ENCODE assay signal across 13 mouse cellular contexts in the genomic region with DNA sequence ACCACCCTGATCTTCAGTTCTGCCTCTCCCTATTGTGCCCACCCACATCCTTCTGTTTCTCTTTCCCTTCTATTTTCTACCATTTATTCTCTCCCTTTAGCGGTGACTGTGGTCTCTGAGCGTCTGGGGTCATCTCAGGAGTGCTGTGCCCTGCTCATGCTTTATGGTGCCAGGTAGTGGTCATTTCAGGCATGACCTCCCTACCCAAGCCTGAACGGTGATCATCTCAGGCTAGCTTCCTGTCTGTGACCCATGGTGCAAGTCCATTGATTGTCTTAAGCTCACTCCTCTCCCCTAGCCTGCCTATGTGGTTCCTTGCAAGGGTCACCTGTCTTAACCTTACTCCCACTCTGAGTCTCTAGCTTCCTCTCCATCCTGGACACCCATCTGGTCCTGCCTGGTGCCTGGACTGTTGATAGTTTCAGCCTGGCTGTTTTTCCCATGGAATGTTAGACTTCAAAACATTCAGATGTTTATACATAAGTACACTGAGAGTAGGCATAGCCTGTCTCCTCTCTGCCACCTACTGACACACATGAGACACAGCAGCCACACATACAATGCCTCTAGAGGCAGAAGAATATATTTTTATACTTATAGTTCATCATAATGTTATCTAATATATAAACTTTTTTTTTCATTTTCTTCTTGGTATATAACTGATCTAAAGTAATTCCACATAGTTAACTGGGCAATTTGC.
DNase-seq lines count a peak whose midpoint lies in the region; ATAC-seq and TF ChIP-seq lines count a peak whose summit lies in the region.
"Had no signal": no experiment of that assay in that cellular context is flagged by ENCODE, and none has a peak within 500 bp of the region (broad histone marks: within the 10 kb centered on the region; RNA-seq: fewer than 3 reads in every experiment).

No protein-coding gene starts in this region.

- H3K4me3 ChIP-seq in lung, embryonic 14.5 days (ENCODE audit: low read depth, low read length), result no peak overlapping the region
- H3K4me3 ChIP-seq in embryonic facial prominence, embryonic 14.5 days (ENCODE audit: low read depth, low read length), result no peak overlapping the region
- H3K4me3 ChIP-seq: heart, embryonic 12.5 days; liver, embryonic 12.5 days had no signal

- H3K9ac ChIP-seq in lung, embryonic 14.5 days, result no peak overlapping the region
- no peak overlapping the region for H3K9ac ChIP-seq in embryonic facial prominence, embryonic 14.5 days (ENCODE audit: low read depth, low read length)
- H3K9ac ChIP-seq: heart, embryonic 12.5 days; liver, embryonic 12.5 days had no signal

- no peak overlapping the region for H3K4me2 ChIP-seq in lung, embryonic 14.5 days
- no peak overlapping the region for H3K4me2 ChIP-seq in embryonic facial prominence, embryonic 14.5 days (ENCODE audit: low read depth, low read length)
- H3K4me2 ChIP-seq: heart, embryonic 12.5 days; liver, embryonic 12.5 days had no signal

- 64% methylated on average over 3 of the region's 3 CpGs for WGBS in lung, embryonic 14.5 days
- WGBS in embryonic facial prominence, embryonic 14.5 days, result 75% methylated on average over 3 of the region's 3 CpGs

- no peaks in the 10 kb centered on the region for H3K4me1 ChIP-seq in lung, embryonic 14.5 days (ENCODE audit: insufficient read depth)
- H3K4me1 ChIP-seq in embryonic facial prominence, embryonic 14.5 days (ENCODE audit: control insufficient read depth, insufficient read depth, low read length), result no peaks in the 10 kb centered on the region
- H3K4me1 ChIP-seq: heart, embryonic 12.5 days; liver, embryonic 12.5 days had no signal

- peak; percentile 65; the same call in 1 of the 2 replicates for ATAC-seq in lung, embryonic 14.5 days (ENCODE audit: insufficient read depth)
- no peak for ATAC-seq in embryonic facial prominence, embryonic 14.5 days (ENCODE audit: low read depth)
- ATAC-seq: liver, embryonic 12.5 days had no signal

- H3K27ac ChIP-seq in lung, embryonic 14.5 days (ENCODE audit: low read depth), result no peak overlapping the region
- H3K27ac ChIP-seq in embryonic facial prominence, embryonic 14.5 days (replicated peaks; ENCODE audit: low read depth, low read length), result no peak overlapping the region
- H3K27ac ChIP-seq: liver, embryonic 12.5 days had no signal

- peak; percentile 60 for TF ChIP-seq CTCF in lung, embryonic 14.5 days (IDR thresholded peaks at IDR 0.05; ENCODE audit: low read depth)

- no peaks in the 10 kb centered on the region for H3K9me3 ChIP-seq in lung, embryonic 14.5 days (ENCODE audit: low read depth, low read length)
- H3K9me3 ChIP-seq in embryonic facial prominence, embryonic 14.5 days (ENCODE audit: control insufficient read depth, low read length), result no peaks in the 10 kb centered on the region
- H3K9me3 ChIP-seq: heart, embryonic 12.5 days; liver, embryonic 12.5 days had no signal

- H3K36me3 ChIP-seq in lung, embryonic 14.5 days (ENCODE audit: insufficient read depth), result no peaks in the 10 kb centered on the region
- H3K36me3 ChIP-seq in embryonic facial prominence, embryonic 14.5 days (ENCODE audit: control insufficient read depth, insufficient read depth, low read length), result no peaks in the 10 kb centered on the region
- H3K36me3 ChIP-seq: heart, embryonic 12.5 days; liver, embryonic 12.5 days had no signal

- H3K27me3 ChIP-seq in lung, embryonic 14.5 days (ENCODE audit: insufficient read depth, low read length), result no peaks in the 10 kb centered on the region; the same call in 1 of the 2 replicates
- no peaks in the 10 kb centered on the region for H3K27me3 ChIP-seq in embryonic facial prominence, embryonic 14.5 days (replicated peaks; ENCODE audit: control insufficient read depth, insufficient read depth, low read length)
- H3K27me3 ChIP-seq: heart, embryonic 12.5 days; liver, embryonic 12.5 days had no signal

- DNase-seq in embryo, embryonic 10 days (ENCODE audit: low spot score), result peak; percentile 35
- no peak for DNase-seq in embryo, embryonic 9.5 days (ENCODE audit: extremely low spot score)
- DNase-seq in lung, embryonic 14.5 days, result peak; percentile 49
- DNase-seq in lung, postnatal 14 days, result no peak
- peak; percentile 15 for DNase-seq in embryonic facial prominence, embryonic 14.5 days (ENCODE audit: low spot score)
- DNase-seq in retina, embryonic 14.5 days (ENCODE audit: low spot score), result peak; percentile 40
- DNase-seq in layer of hippocampus, postnatal 25 days (ENCODE audit: extremely low spot score in 1 of 2, low spot score in 1 of 2), result no peak
- no peak for DNase-seq in ovary, adult 18-20 months (ENCODE audit: low spot score)
- DNase-seq: adrenal gland, postnatal 14 days; kidney, postnatal 4 days; thymus, postnatal 25 days had no signal

Comparison
In these comparisons a context has a peak if more than half of its experiments do, and no peak if none do; other contexts are left out.
1. DNase-seq: peak in embryo, embryonic 10 days (single experiment), lung, embryonic 14.5 days (single experiment), embryonic facial prominence, embryonic 14.5 days (single experiment) and retina, embryonic 14.5 days (single experiment); none in embryo, embryonic 9.5 days (single experiment), lung, postnatal 14 days (single experiment), layer of hippocampus, postnatal 25 days (0 of 2) and ovary, adult 18-20 months (single experiment).